Mouse (Mus musculus) neural tube, embryonic 11.5 days (tissue): ENCODE data around the gene Nxf1. TPM values are rescaled to one million over a fixed set of nuclear protein-coding genes. Genes with fewer than 3 reads are reported as not detected.

Source experiments
- ATAC-seq: fragments of 200-750 bp; cut with Nextera tagmentation; 2 replicates; pipeline ENCODE4 v1.8.0; 2017; ENCODE audit warnings: moderate number of reproducible peaks, mild to moderate bottlenecking, moderate TSS enrichment, moderate library complexity; ENCODE audit not compliant: insufficient read depth, low FRiP score, low TSS enrichment
- DNase-seq: peaks from one replicate; pipeline ENCODE4 v3.0.0-alpha.2; 2015; ENCODE audit warnings: low spot score
- H3K27ac ChIP-seq: fragments of 300-500 bp; sonication (generic); 2 replicates; pipeline ENCODE4 v1.5.1; 2014; ENCODE audit warnings: low read depth, mild to moderate bottlenecking, low read length
- H3K27me3 ChIP-seq: fragments of 300-500 bp; sonication (generic); 2 replicates; pipeline ENCODE4 v1.6.1; 2014; ENCODE audit warnings: mild to moderate bottlenecking, low read length, mixed read lengths; ENCODE audit not compliant: control insufficient read depth, insufficient read depth
- H3K36me3 ChIP-seq: fragments of 300-500 bp; sonication (generic); 2 replicates; pipeline ENCODE4 v1.6.1; 2014; ENCODE audit warnings: mild to moderate bottlenecking, low read length, moderate library complexity, mixed read lengths; ENCODE audit not compliant: control insufficient read depth, insufficient read depth
- H3K4me1 ChIP-seq: fragments of 300-500 bp; sonication (generic); 2 replicates; pipeline ENCODE4 v1.6.1; 2014; ENCODE audit warnings: low read length, mixed read lengths; ENCODE audit not compliant: control insufficient read depth, insufficient read depth
- H3K4me2 ChIP-seq: fragments of 300-500 bp; sonication (generic); 2 replicates; pipeline ENCODE4 v1.6.1; 2014; ENCODE audit warnings: low read depth, mild to moderate bottlenecking, moderate library complexity
- H3K4me3 ChIP-seq: fragments of 300-500 bp; sonication (generic); 2 replicates; pipeline ENCODE4 v1.5.1; 2014; ENCODE audit warnings: low read depth, low read length
- H3K9ac ChIP-seq: fragments of 300-500 bp; sonication (generic); 2 replicates; pipeline ENCODE4 v1.6.1; 2014; ENCODE audit warnings: mild to moderate bottlenecking, low read length
- H3K9me3 ChIP-seq: fragments of 300-500 bp; sonication (generic); 2 replicates; pipeline ENCODE4 v1.6.1; 2016; ENCODE audit warnings: low read length; ENCODE audit not compliant: control insufficient read depth
- WGBS: fragments of 180-500 bp; shearing (Covaris S2); extraction: QIAGEN DNeasy Blood & Tissue Kit; methylation state at CpG from one replicate; pipeline ENCODE4 v1.1.7; 2014; 5-methylcytosine and 5-hydroxymethylcytosine counted together
- polyA plus RNA-seq: library from polyadenylated mRNA; unstranded; fragments of >200 nt; fragmentation: Nextera tagmentation; extraction: Ambion mirVana; gene quantifications from 2 replicates; pipeline ENCODE4 v1.2.1, GENCODE M21; 2014

The Nxf1 gene
- 243 and 245 TPM in 2 replicates for polyA plus RNA-seq

DNA sequence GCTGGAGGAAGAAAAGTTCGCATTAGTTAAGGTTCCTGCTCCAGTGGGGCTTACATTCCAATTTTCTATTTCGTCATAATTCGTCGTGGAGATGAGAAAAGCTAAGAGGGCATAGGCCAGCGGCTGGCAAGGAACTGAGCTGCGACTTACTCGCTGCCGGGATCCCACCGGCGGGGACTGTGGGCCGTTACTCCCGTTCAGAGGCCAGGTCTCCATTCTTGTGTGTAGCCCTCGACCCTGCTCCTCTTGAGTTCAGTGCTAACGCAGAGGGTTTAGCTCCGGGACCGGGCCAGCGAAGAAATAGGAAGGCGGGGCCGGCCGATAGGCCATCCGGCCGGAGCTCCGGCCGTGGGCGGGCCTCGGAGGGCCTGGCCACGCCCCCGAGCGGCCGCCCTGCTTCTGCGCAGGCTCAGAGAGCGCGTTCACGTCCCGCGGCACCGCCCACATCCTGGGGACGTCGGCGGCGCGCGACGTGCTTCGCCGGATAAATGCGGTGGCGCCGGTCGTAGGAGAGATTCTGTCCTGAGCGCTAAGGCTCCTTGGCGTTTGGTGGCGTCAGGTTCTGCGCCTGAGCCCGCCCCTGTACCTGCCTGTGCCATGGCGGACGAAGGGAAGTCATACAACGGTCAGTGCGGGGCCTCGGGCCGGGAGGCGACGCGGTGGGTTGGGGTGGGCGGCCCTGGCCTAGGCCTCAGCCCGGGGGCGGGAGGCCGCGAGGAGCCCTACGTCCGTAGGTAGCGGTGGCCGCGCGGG, at the start of gene Nxf1:
Gene Nxf1, plus strand, starts transcription at position 439 of the 753 bp plus-strand sequence.
- Histone ChIP-seq H3K27ac (peak within 1 kb of the TSS; percentile 75), H3K4me2 (peak within 1 kb of the TSS; percentile 77), H3K36me3 (peaks cover 5% of the 10 kb centered on the region; the same call in 1 of the 2 replicates), H3K4me1 (peaks cover 7% of the 10 kb centered on the region), H3K4me3 (peak within 1 kb of the TSS; percentile 92), H3K9ac (peak within 1 kb of the TSS; percentile 90), H3K27me3 (no peaks in the 10 kb centered on the region), H3K9me3 (no peaks in the 10 kb centered on the region)
- ATAC-seq (peak; percentile 92), DNase-seq (peak; percentile 96)
- WGBS: under 1% methylated on average over 71 of the region's 75 CpGs

DNA sequence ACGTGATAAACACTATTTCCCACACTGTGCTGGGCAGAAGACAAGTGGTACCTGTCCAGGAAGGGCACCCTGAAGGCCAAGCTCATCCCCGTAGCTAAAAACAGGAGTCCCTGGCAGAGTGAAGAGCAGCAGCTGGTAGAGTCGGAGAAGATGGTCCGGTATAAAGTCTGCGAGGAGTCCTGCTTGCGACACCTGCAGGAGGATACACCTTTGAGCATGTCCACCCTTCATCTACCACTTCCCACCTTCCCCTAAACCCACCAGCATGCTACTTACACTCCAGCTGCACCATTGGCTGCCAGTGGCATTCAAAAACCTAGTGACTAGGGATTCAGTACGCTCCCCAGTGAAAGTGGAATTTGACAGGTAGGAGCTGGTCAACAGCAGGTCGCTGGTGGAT, 47.9 kb upstream of the Nxf1 start:
- Histone ChIP-seq H3K4me1 (peaks cover 11% of the 10 kb centered on the region), H3K9me3 (no peaks in the 10 kb centered on the region), H3K36me3 (peaks cover 20% of the 10 kb centered on the region), H3K4me3 (no peak overlapping the region), H3K9ac (no peak overlapping the region), H3K27ac (no peak overlapping the region), H3K4me2 (no peak overlapping the region), H3K27me3 (no peaks in the 10 kb centered on the region)
- ATAC-seq (no peak), DNase-seq (no peak)
- 93% methylated on average over 8 of the region's 8 CpGs for WGBS

DNA sequence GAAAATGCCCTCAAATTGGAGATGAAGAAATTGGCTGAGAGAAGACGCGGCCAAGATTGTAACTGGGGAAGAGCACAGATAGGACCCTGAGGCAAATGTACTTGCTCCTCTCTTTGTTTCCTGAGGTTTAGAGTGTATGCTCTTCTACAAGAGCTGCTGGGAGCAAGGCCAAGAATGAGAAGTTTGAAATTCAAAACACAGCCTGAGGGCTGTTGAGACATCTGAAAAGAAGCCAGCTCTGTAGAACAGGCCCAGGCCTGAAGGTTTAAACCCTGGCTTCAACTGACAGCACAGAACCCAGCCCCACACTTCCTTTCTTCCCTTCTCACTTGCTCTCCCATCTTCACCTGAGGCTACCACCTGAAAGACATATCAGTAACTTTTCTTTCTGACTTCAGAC, 46.8 kb upstream of the Nxf1 start:
- no peak for DNase-seq
- no peaks in the 10 kb centered on the region for H3K9me3 ChIP-seq

DNA sequence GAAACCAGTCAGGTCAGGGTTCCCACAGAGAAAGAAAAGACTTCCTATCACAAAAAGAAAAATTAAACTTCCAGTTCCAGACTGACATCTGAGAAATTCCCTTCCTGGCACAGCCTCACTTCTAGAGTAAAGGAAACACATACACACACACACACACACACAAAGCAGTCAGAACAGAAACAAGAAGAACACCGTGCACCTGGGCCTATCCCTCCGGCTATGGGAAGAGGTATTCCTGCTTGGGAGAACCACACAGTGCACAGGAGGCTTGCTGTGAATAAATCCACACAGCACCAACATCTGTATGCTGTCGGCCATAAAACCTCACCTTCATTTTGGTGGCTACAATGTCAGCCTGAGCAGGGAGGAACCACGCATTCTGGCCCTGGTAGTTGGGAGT, 45.4 kb upstream of the Nxf1 start:
- no peaks in the 10 kb centered on the region for H3K27me3 ChIP-seq
- no peaks in the 10 kb centered on the region for H3K9me3 ChIP-seq
- peaks cover 20% of the 10 kb centered on the region for H3K36me3 ChIP-seq
- H3K9ac ChIP-seq: 0 out of 2 replicates have a peak overlapping the region, but pooled peaks have one; percentile 94
- peak overlapping the region; percentile 74 for H3K4me2 ChIP-seq
- peak overlapping the region; percentile 91; the same call in 1 of the 2 replicates for H3K4me3 ChIP-seq
- H3K27ac ChIP-seq: no peak overlapping the region
- no peak for DNase-seq
- H3K4me1 ChIP-seq: peaks cover 15% of the 10 kb centered on the region
- WGBS: 81% methylated on average over 4 of the region's 4 CpGs
- no peak for ATAC-seq

More for the DNA sequence above, 46.8 kb upstream of the Nxf1 start:
- no peaks in the 10 kb centered on the region for H3K27me3 ChIP-seq
- ATAC-seq: no peak
- no peak overlapping the region for H3K4me3 ChIP-seq
- peaks cover 20% of the 10 kb centered on the region for H3K36me3 ChIP-seq
- no peak overlapping the region for H3K27ac ChIP-seq
- H3K4me2 ChIP-seq: no peak overlapping the region
- 95% methylated on average over 2 of the region's 2 CpGs for WGBS
- H3K9ac ChIP-seq: no peak overlapping the region
- peaks cover 15% of the 10 kb centered on the region for H3K4me1 ChIP-seq

DNA sequence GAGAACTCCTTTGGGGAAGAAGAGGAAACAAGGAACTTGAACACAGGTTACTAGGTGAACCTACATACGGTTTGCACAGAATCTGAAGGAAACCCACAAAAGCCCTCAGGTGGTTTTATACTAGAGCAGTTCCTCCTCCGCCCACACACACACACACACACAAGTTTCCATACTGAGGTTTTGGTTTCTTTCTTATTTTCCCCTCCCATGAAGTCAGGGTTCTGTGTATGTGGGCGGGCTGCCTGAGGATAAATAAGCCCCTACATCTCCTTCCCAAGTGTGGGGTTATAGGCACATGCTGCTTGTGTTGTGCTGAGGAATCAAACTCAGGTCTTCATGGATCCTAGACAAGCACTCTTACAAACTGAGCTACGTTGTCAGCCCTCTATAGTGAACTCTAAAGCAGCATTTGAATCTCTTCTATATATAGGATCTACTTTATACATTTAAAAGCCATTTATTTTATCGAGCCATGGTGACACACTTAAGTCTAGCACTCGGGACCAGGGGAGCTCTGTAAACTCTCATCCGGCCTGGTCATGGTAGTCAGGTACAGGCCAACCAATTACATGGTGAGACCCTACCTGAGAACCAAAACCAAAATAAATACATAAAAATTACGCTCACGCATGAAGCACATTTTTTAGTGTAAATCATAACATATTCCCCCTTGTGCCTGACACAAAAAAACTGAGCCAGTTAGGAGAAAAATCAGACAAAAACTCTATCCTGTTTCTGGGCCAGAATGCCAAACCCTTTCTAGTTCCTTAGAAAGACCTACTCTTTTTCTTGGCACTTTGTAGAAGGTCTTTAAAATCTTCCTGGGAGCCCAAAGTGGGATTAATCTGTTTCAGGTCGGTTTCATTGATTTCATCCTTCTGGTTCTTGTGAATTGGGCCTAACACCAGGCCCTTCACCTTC, 44.7 kb upstream of the Nxf1 start:
- peak overlapping the region; percentile 74 for H3K4me2 ChIP-seq
- WGBS: 63% methylated on average over 10 of the region's 10 CpGs

DNA sequence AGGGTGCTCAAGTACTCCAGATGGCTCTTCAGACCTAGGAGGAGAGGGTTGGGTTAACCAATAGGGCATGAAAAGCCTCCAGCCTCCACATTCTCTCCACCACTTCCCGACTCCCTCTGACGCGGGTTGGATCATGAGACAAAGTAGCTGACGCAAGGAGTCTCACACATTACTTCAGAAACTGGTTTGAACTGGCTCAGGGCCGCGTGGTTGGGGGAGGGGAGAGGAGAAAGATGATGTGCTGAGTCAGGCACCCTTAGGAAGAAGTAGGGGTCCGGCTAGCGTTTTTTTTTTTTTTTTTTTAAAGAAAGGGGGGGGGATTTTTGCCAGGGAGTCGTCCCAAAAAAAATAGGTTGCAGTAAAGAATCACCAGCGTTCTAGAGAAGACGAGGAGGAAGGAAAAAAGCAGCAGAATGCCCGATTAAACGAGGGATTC, 44.0 kb upstream of the Nxf1 start:
- H3K27ac ChIP-seq: peak overlapping the region; percentile 88
- peak overlapping the region; percentile 74 for H3K4me2 ChIP-seq
- H3K4me1 ChIP-seq: peaks cover 15% of the 10 kb centered on the region
- WGBS: under 1% methylated on average over 13 of the region's 13 CpGs
- H3K9me3 ChIP-seq: no peaks in the 10 kb centered on the region
- DNase-seq: peak; percentile 90
- H3K27me3 ChIP-seq: no peaks in the 10 kb centered on the region
- peak overlapping the region; percentile 94 for H3K9ac ChIP-seq
- peaks cover 16% of the 10 kb centered on the region for H3K36me3 ChIP-seq
- peak; percentile 80 for ATAC-seq
- H3K4me3 ChIP-seq: peak overlapping the region; percentile 91

More for the DNA sequence above, 44.7 kb upstream of the Nxf1 start:
- H3K9ac ChIP-seq: peak overlapping the region; percentile 94
- H3K4me1 ChIP-seq: peaks cover 15% of the 10 kb centered on the region
- ATAC-seq (no peak), DNase-seq (no peak)
- peak overlapping the region; percentile 91 for H3K4me3 ChIP-seq
- H3K36me3 ChIP-seq: peaks cover 20% of the 10 kb centered on the region
- no peaks in the 10 kb centered on the region for H3K27me3 ChIP-seq
- H3K9me3 ChIP-seq: no peaks in the 10 kb centered on the region
- H3K27ac ChIP-seq: peak overlapping the region; percentile 88

DNA sequence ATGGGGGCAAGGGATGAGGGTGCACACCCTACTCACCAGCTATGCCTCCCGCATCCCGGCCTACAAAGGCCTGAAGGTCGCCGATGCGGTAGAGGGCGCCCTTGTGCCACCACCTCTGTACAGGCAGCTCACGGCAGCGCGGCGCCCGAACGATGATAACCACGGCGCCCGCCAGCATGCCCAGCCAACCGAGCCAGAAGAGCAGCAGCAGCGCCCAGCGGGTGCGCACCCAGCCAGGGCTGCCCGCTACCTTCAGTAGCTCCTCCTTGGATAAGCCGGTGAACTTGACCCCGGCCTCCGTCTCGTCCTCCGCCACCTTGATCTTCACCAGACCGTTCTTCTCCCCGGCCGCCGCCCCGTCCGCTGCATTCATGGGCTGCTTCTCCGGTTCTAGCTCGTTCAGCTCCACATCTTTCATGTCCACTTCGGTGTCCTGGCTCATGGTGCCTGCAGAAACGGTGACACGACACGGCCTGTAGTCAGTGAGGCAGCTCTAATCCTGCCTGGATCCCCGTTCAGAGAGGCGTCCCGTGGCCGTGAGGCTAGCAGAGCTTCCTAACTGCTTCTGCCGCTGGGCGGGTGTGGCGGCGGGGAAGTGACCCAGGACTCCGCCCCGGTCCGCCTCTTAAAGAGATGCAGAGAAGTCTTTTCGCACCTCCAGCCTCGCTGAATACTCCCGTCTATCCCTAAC, 43.4 kb upstream of the Nxf1 start:
- under 1% methylated on average over 44 of the region's 51 CpGs for WGBS
- DNase-seq (peak; percentile 92), ATAC-seq (peak; percentile 93)

More for the DNA sequence above, 43.4 kb upstream of the Nxf1 start:
- H3K9me3 ChIP-seq: no peaks in the 10 kb centered on the region
- peaks cover 10% of the 10 kb centered on the region for H3K36me3 ChIP-seq
- H3K4me3 ChIP-seq: peak overlapping the region; percentile 91
- no peaks in the 10 kb centered on the region for H3K27me3 ChIP-seq
- peak overlapping the region; percentile 88 for H3K27ac ChIP-seq
- H3K4me2 ChIP-seq: peak overlapping the region; percentile 74
- peaks cover 15% of the 10 kb centered on the region for H3K4me1 ChIP-seq
- peak overlapping the region; percentile 94 for H3K9ac ChIP-seq
